Mouse (Mus musculus) heart, adult 2 months (tissue): ENCODE measurements around the gene Ttc16. TPM values are rescaled to one million over a fixed set of nuclear protein-coding genes. Genes with fewer than 3 reads are reported as not detected.
A peak's percentile ranks its signal among the peaks of the same experiment; 100 is the strongest.

Source experiments
- DNase-seq, 2 experiments: peaks; one replicate each; pipeline ENCODE4 v3.0.0; 2021
- H3K27ac ChIP-seq: fragments of 200-600 bp; 2 replicates; pipeline ENCODE4 v1.8.1; 2022
- H3K27me3 ChIP-seq: fragments of 200-500 bp; 2 replicates; pipeline ENCODE4 v1.6.1; 2012; ENCODE audit warnings: mild to moderate bottlenecking, low read length, inconsistent platforms, mixed read lengths; ENCODE audit not compliant: control insufficient read depth, insufficient read depth
- H3K36me3 ChIP-seq: fragments of 200-500 bp; 2 replicates; pipeline ENCODE4 v1.6.1; 2012; ENCODE audit warnings: low read length, inconsistent platforms; ENCODE audit not compliant: control insufficient read depth, insufficient read depth
- H3K4me1 ChIP-seq: fragments of 200-500 bp; 2 replicates; pipeline ENCODE4 v1.6.1; 2011; ENCODE audit warnings: low read length; ENCODE audit not compliant: control insufficient read depth, insufficient read depth
- H3K4me3 ChIP-seq: fragments of 200-600 bp; 2 replicates; pipeline ENCODE4 v1.8.1; 2022
- H3K79me2 ChIP-seq: fragments of 200-500 bp; replicated peaks from 2 replicates; pipeline ENCODE4 v1.6.1; 2012; ENCODE audit warnings: mild to moderate bottlenecking, inconsistent platforms, low read length, moderate library complexity, mixed read lengths; ENCODE audit not compliant: control insufficient read depth, insufficient read depth
- H3K9ac ChIP-seq: fragments of 200-500 bp; 2 replicates; pipeline ENCODE4 v1.6.1; 2012; ENCODE audit warnings: low read depth, mild to moderate bottlenecking, control low read depth, inconsistent platforms, low read length, mixed read lengths
- CTCF ChIP-seq: fragments of 200-600 bp; IDR thresholded peaks from 2 replicates; pipeline ENCODE4 v1.8.1; 2022; ENCODE audit warnings: antibody characterized with exemption, mild to moderate bottlenecking, moderate library complexity
- EP300 ChIP-seq: fragments of 200-500 bp; IDR thresholded peaks from 2 replicates; pipeline ENCODE4 v1.6.1; 2011; ENCODE audit warnings: low read depth, low read length, control low read depth; ENCODE audit not compliant: insufficient read depth
- POLR2A ChIP-seq: fragments of 200-500 bp; IDR thresholded peaks from 2 replicates; pipeline ENCODE4 v1.6.1; 2011; ENCODE audit warnings: mild to moderate bottlenecking, low read depth, low read length, control low read depth; ENCODE audit not compliant: insufficient read depth
- WGBS: fragments of 180-500 bp; shearing (Covaris S2); methylation state at CpG from one replicate; pipeline ENCODE4 v1.1.7; 2018; 5-methylcytosine and 5-hydroxymethylcytosine counted together
- intact Hi-C: fragments of 180-260 bp; cut with DNase I; formaldehyde crosslinking; loops from one replicate; pipeline ENCODE4 v1.15.1; 2025
- polyA plus RNA-seq: library from polyadenylated mRNA; depleted of rRNA; stranded (reverse); fragments of >200 nt; gene quantifications from 2 replicates; pipeline ENCODE4 v1.2.3, GENCODE M21; 2012
- total RNA-seq, 2 experiments: library from RNA; stranded (reverse); gene quantifications; 2 replicates each; pipeline ENCODE4 v1.2.3; 2021

Ttc16 gene
- total and polyA plus RNA-seq, 3 experiments, result 0.10 to 0.98 (median 0.11) TPM

GRCm38 (mm10) chr2:32714117-32714986 is 61.1 kb downstream of the Ttc16 start:
- DNase-seq, result no peak
- intact Hi-C loops, result loop anchor here (1.0 to 5.0 kb wide), 2 partner anchors 13 to 133 kb away; partner anchors contain the start of gene Stxbp1
- 33% methylated on average over 11 of the region's 11 CpGs for WGBS
- H3K4me1 ChIP-seq, result peaks cover 16% of the 10 kb centered on the region
- H3K79me2 ChIP-seq, result peaks cover 2% of the 10 kb centered on the region
- no peak overlapping the region for H3K9ac ChIP-seq
- H3K27ac ChIP-seq, result peak overlapping the region; percentile 97
- TF ChIP-seq CTCF (no peak), EP300 (no peak), POLR2A (no peak)
- H3K4me3 ChIP-seq, result no peak overlapping the region
- H3K36me3 ChIP-seq, result peaks cover 4% of the 10 kb centered on the region; the same call in 1 of the 2 replicates
- H3K27me3 ChIP-seq, result no peaks in the 10 kb centered on the region

- Histone ChIP-seq H3K79me2 (peaks cover 2% of the 10 kb centered on the region), H3K27me3 (no peaks in the 10 kb centered on the region), H3K4me3 (peak within 1 kb of the TSS; percentile 84), H3K36me3 (peaks cover 4% of the 10 kb centered on the region; the same call in 1 of the 2 replicates), H3K4me1 (peaks cover 16% of the 10 kb centered on the region), H3K27ac (peak within 1 kb of the TSS; percentile 97), H3K9ac (peak within 1 kb of the TSS; percentile 92)
- TF ChIP-seq POLR2A (peak; percentile 39; the same call in 1 of the 2 replicates), EP300 (peak; percentile 88; the same call in 1 of the 2 replicates), CTCF (peak; percentile 96)
- DNase-seq, result peak; percentile 94 to 95
- WGBS, result under 1% methylated on average over 66 of the region's 79 CpGs
- intact Hi-C loops, result loop anchor here (1.0 to 5.0 kb wide), 2 partner anchors 44 to 134 kb away; partner anchors contain the start of genes Stxbp1 and Tor2a
These were observed 62.3 kb downstream of the Ttc16 start, which contains the start of gene Cdk9 for GRCm38 (mm10) chr2:32712934-32713817. Gene Cdk9, minus strand, starts transcription at chr2:32713076.

- H3K9ac ChIP-seq, result peak overlapping the region; percentile 92
- intact Hi-C loops, result loop anchor here (5.0 kb wide), 1 partner anchor 135 kb away; the partner anchor contains the start of gene Stxbp1
- peaks cover 4% of the 10 kb centered on the region; the same call in 1 of the 2 replicates for H3K36me3 ChIP-seq
- H3K79me2 ChIP-seq, result peaks cover 2% of the 10 kb centered on the region
- peak overlapping the region; percentile 84 for H3K4me3 ChIP-seq
- H3K27ac ChIP-seq, result peak overlapping the region; percentile 97
- DNase-seq, result peak; percentile 98 to 99
- TF ChIP-seq CTCF (no peak), EP300 (no peak), POLR2A (no peak)
- H3K4me1 ChIP-seq, result peaks cover 16% of the 10 kb centered on the region
- H3K27me3 ChIP-seq, result no peaks in the 10 kb centered on the region
- under 1% methylated on average over 44 of the region's 44 CpGs for WGBS
These were observed 62.9 kb downstream of the Ttc16 start for GRCm38 (mm10) chr2:32712586-32712933.

GRCm38 (mm10) chr2:32712108-32712551 is 63.3 kb downstream of the Ttc16 start:
- Histone ChIP-seq H3K9ac (peak overlapping the region; percentile 92), H3K4me1 (peaks cover 16% of the 10 kb centered on the region), H3K27ac (peak overlapping the region; percentile 97), H3K36me3 (peaks cover 4% of the 10 kb centered on the region; the same call in 1 of the 2 replicates), H3K4me3 (peak overlapping the region; percentile 84), H3K79me2 (peaks cover 2% of the 10 kb centered on the region), H3K27me3 (no peaks in the 10 kb centered on the region)
- under 1% methylated on average over 41 of the region's 41 CpGs for WGBS
- DNase-seq, result peak; percentile 82 to 86
- TF ChIP-seq CTCF (no peak), EP300 (no peak), POLR2A (no peak)
- intact Hi-C loops, result loop anchor here (5.0 kb wide), 1 partner anchor 135 kb away; the partner anchor contains the start of gene Stxbp1

GRCm38 (mm10) chr2:32711301-32712056 is 64.0 kb downstream of the Ttc16 start:
- intact Hi-C loops, result loop anchor here (5.0 kb wide), 1 partner anchor 136 kb away; the partner anchor contains the start of gene Stxbp1
- no peak for TF ChIP-seq EP300
- TF ChIP-seq POLR2A, result no peak
- peak; percentile 15; the same call in 1 of the 2 replicates for TF ChIP-seq CTCF
- 19% methylated on average over 9 of the region's 9 CpGs for WGBS
- Histone ChIP-seq H3K27ac (peak overlapping the region; percentile 97), H3K4me1 (peaks cover 16% of the 10 kb centered on the region), H3K9ac (peak overlapping the region; percentile 92), H3K27me3 (no peaks in the 10 kb centered on the region), H3K79me2 (peaks cover 2% of the 10 kb centered on the region), H3K4me3 (peak overlapping the region; percentile 84), H3K36me3 (peaks cover 4% of the 10 kb centered on the region; the same call in 1 of the 2 replicates)
- no peak for DNase-seq
